Mouse (Mus musculus) liver, embryonic 11.5 days (tissue): ENCODE measurements at regions not wholly inside any gene's neighbourhood (a gene's known extent, or its start where the extent isn't known, plus 50 kb on each side); places are given as distances from the start of the nearest gene placed in this dataset.

Experiments used
- ATAC-seq: fragments of 200-750 bp; cut with Nextera tagmentation; replicated peaks from 2 replicates; pipeline ENCODE4 v1.8.0; 2017; ENCODE audit warnings: moderate number of reproducible peaks, mild to moderate bottlenecking, moderate TSS enrichment, moderate library complexity; ENCODE audit not compliant: low FRiP score
- DNase-seq: peaks from one replicate; pipeline ENCODE4 v3.0.0-alpha.2; 2017; ENCODE audit warnings: low spot score
- H3K27ac ChIP-seq: fragments of 300-500 bp; sonication (generic); 2 replicates; pipeline ENCODE4 v1.5.1; 2014; ENCODE audit warnings: mild to moderate bottlenecking, low read depth, low read length, control low read depth
- H3K27me3 ChIP-seq: fragments of 300-500 bp; sonication (generic); replicated peaks from 2 replicates; pipeline ENCODE4 v1.6.1; 2014; ENCODE audit warnings: low read length, mixed read lengths; ENCODE audit not compliant: control insufficient read depth, insufficient read depth
- H3K36me3 ChIP-seq: fragments of 300-500 bp; sonication (generic); 2 replicates; pipeline ENCODE4 v1.6.1; 2014; ENCODE audit warnings: mild to moderate bottlenecking, low read length, moderate library complexity, mixed read lengths; ENCODE audit not compliant: control insufficient read depth, insufficient read depth
- H3K4me1 ChIP-seq: fragments of 300-500 bp; sonication (generic); replicated peaks from 2 replicates; pipeline ENCODE4 v1.6.1; 2014; ENCODE audit warnings: low read length, mixed read lengths; ENCODE audit not compliant: control insufficient read depth, insufficient read depth
- H3K4me2 ChIP-seq: fragments of 300-500 bp; sonication (generic); 2 replicates; pipeline ENCODE4 v1.6.1; 2014; ENCODE audit warnings: mild to moderate bottlenecking, control low read depth, moderate library complexity
- H3K4me3 ChIP-seq: fragments of 300-500 bp; sonication (generic); 2 replicates; pipeline ENCODE4 v1.5.1; 2014; ENCODE audit warnings: low read depth, low read length, control low read depth
- H3K9ac ChIP-seq: fragments of 300-500 bp; sonication (generic); 2 replicates; pipeline ENCODE4 v1.6.1; 2014; ENCODE audit warnings: low read depth, low read length, control low read depth
- H3K9me3 ChIP-seq: fragments of 300-500 bp; sonication (generic); 2 replicates; pipeline ENCODE4 v1.6.1; 2016; ENCODE audit warnings: low read length, inconsistent platforms, mixed read lengths; ENCODE audit not compliant: control insufficient read depth
- WGBS: fragments of 180-500 bp; shearing (Covaris S2); extraction: QIAGEN DNeasy Blood & Tissue Kit; methylation state at CpG from one replicate; pipeline ENCODE4 v1.1.7; 2014; 5-methylcytosine and 5-hydroxymethylcytosine counted together

DNA sequence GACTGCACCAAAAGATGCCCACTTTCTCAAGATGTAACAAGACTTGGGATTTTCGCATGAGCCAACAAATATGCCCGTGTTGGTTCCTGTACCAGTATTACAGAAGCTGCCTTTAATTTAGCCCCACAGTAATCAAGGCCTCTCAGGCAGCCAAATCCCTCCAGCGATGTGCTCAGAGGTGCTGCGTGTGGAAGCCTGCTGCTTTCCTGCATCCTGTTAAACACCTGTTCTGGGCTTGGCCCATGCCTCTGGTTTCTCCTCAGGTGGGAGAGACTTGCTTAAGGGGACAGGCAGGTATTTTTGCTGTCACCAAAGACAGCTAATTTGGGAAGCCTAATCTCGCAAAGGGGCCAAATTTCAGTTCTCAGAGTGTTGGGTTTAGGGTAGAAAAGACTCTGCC lies 500.0 kb upstream of the Atp11b start:
- Histone ChIP-seq H3K9me3 (no peaks in the 10 kb centered on the region), H3K27ac (no peak overlapping the region), H3K4me3 (no peak overlapping the region), H3K36me3 (no peaks in the 10 kb centered on the region), H3K4me1 (no peaks in the 10 kb centered on the region), H3K4me2 (no peak overlapping the region), H3K9ac (no peak overlapping the region), H3K27me3 (no peaks in the 10 kb centered on the region)
- ATAC-seq (no peak), DNase-seq (no peak)
- 63% methylated on average over 5 of the region's 5 CpGs for WGBS

- Histone ChIP-seq H3K9ac (no peak overlapping the region), H3K4me2 (no peak overlapping the region), H3K9me3 (no peaks in the 10 kb centered on the region), H3K27me3 (no peaks in the 10 kb centered on the region), H3K4me3 (no peak overlapping the region), H3K4me1 (no peaks in the 10 kb centered on the region), H3K27ac (no peak overlapping the region), H3K36me3 (no peaks in the 10 kb centered on the region)
- DNase-seq (no peak), ATAC-seq (no peak)
- WGBS: 75% methylated on average over 6 of the region's 6 CpGs
Observed at GRCm38 (mm10) chr3:35260936-35261335, 493.0 kb upstream of the Atp11b start.

GRCm38 (mm10) chr3:35268949-35269348 lies 485.0 kb upstream of the Atp11b start:
- Histone ChIP-seq H3K27me3 (no peaks in the 10 kb centered on the region), H3K4me3 (no peak overlapping the region), H3K9me3 (no peaks in the 10 kb centered on the region), H3K36me3 (no peaks in the 10 kb centered on the region), H3K4me1 (no peaks in the 10 kb centered on the region), H3K9ac (no peak overlapping the region), H3K27ac (no peak overlapping the region), H3K4me2 (no peak overlapping the region)
- ATAC-seq (no peak), DNase-seq (no peak)
- WGBS: 60% methylated on average over 4 of the region's 4 CpGs

DNA sequence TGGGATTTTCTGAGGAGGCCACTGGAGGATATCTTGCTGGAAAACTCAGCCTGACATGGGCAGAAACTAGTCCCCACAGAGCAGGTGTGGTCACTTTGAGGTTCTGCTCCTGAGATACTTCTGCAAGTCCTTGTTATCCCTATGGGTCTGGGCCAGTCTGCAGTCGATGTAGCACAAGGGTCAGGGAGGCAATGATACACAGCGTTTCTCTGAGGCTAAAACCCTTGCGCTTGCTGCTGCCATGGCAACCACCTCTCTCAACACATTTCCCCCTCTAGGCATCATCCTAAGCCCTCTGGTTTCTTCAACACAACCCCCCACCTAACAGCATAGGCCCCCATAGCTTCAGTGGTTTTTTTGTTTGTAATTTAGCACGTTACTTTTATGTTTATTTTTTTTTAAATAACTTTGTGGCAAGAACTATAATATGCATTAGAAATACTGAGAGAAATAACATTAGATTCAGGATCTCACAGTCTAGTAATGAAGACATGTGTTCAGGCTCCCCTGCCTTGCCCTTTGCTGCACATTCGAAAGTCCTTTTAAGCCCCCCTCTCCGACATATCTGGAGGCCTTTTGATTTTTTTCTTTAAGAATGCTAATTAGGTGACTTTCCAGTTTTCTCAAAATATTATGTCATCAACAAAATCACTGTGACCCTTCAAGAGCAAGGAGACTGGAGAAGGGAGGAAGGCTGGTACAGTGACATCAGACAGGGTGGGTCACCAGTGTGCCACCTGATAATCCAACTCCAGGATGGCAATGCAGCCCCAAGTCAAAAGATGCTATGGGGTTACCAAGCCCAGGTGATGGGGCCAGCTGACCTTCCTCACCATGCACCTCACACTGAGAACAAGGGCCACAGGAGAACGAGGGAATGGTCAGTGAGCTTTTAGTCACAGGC lies 483.7 kb upstream of the Atp11b start:
- no peak for DNase-seq
- Histone ChIP-seq H3K4me1 (no peaks in the 10 kb centered on the region), H3K36me3 (no peaks in the 10 kb centered on the region), H3K9me3 (no peaks in the 10 kb centered on the region), H3K9ac (no peak overlapping the region), H3K4me2 (no peak overlapping the region), H3K27ac (no peak overlapping the region), H3K4me3 (no peak overlapping the region), H3K27me3 (no peaks in the 10 kb centered on the region)
- no peak for ATAC-seq
- WGBS: 72% methylated on average over 7 of the region's 7 CpGs

- ATAC-seq: no peak
- 52% methylated on average over 5 of the region's 5 CpGs for WGBS
- no peaks in the 10 kb centered on the region for H3K27me3 ChIP-seq
Observed at GRCm38 (mm10) chr3:35273546-35273945, 480.4 kb upstream of the Atp11b start.

GRCm38 (mm10) chr3:35280981-35281380 lies 472.9 kb upstream of the Atp11b start:
- Histone ChIP-seq H3K4me2 (no peak overlapping the region), H3K36me3 (no peaks in the 10 kb centered on the region), H3K4me3 (no peak overlapping the region), H3K27ac (no peak overlapping the region), H3K4me1 (no peaks in the 10 kb centered on the region), H3K9ac (no peak overlapping the region), H3K9me3 (no peaks in the 10 kb centered on the region), H3K27me3 (no peaks in the 10 kb centered on the region)
- no peak for ATAC-seq
- DNase-seq: no peak
- WGBS: 78% methylated on average over 5 of the region's 5 CpGs

More at GRCm38 (mm10) chr3:35273546-35273945, 480.4 kb upstream of the Atp11b start:
- Histone ChIP-seq H3K4me1 (no peaks in the 10 kb centered on the region), H3K4me3 (no peak overlapping the region), H3K9me3 (no peaks in the 10 kb centered on the region), H3K4me2 (no peak overlapping the region), H3K9ac (no peak overlapping the region), H3K27ac (no peak overlapping the region), H3K36me3 (no peaks in the 10 kb centered on the region)
- DNase-seq: no peak

DNA sequence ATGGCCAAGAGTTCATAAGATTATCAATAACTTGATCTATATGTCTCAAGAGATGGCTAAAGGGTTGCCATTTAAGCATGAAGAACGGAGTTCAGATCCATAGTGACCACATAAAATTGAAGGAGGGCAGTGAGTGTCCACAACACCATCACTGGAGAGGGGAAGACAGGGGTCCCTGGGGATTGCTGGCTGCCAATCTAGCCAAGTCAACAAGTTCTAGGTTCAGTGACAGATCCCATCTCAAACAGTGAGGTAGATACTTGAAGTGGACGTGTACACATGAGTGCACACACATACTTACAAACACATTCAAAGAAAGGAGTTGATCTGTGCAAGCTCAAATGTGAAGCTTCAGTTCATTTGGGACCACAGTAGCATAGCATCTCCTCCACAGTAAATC lies 471.8 kb upstream of the Atp11b start:
- 71% methylated on average over 2 of the region's 2 CpGs for WGBS
- no peak for DNase-seq
- Histone ChIP-seq H3K4me2 (no peak overlapping the region), H3K4me1 (no peaks in the 10 kb centered on the region), H3K27me3 (no peaks in the 10 kb centered on the region), H3K27ac (no peak overlapping the region), H3K9ac (no peak overlapping the region), H3K36me3 (no peaks in the 10 kb centered on the region), H3K4me3 (no peak overlapping the region), H3K9me3 (no peaks in the 10 kb centered on the region)
- ATAC-seq: no peak

DNA sequence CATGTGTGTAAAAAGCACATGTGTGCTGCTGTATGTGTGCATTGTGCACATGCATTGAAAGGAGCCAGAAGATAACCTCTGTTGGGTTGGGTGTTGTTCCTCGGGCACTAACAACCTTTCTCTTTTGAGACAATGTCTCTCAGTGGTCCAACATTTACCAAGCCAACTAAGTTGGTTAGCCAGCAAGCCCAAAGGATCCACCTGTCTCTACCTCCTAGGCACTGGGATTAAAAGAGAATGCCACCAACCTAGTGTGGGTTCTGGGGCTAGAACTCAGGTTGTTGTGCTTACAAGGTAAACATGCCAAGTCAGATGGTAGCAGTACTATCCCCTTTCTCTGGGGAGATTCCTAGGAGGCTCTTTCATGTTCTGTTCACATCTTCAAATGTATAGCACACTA lies 459.1 kb upstream of the Atp11b start:
- Histone ChIP-seq H3K27me3 (no peaks in the 10 kb centered on the region), H3K9ac (no peak overlapping the region), H3K4me2 (no peak overlapping the region), H3K27ac (no peak overlapping the region), H3K9me3 (no peaks in the 10 kb centered on the region), H3K4me1 (no peaks in the 10 kb centered on the region), H3K4me3 (no peak overlapping the region), H3K36me3 (no peaks in the 10 kb centered on the region)
- WGBS: 76% methylated on average over 1 of the region's 1 CpGs
- DNase-seq (no peak), ATAC-seq (no peak)

GRCm38 (mm10) chr3:35295746-35296145 lies 458.2 kb upstream of the Atp11b start:
- Histone ChIP-seq H3K36me3 (no peaks in the 10 kb centered on the region), H3K9me3 (no peaks in the 10 kb centered on the region), H3K4me3 (no peak overlapping the region), H3K27me3 (no peaks in the 10 kb centered on the region), H3K4me2 (no peak overlapping the region), H3K27ac (no peak overlapping the region), H3K9ac (no peak overlapping the region), H3K4me1 (no peaks in the 10 kb centered on the region)
- 64% methylated on average over 4 of the region's 4 CpGs for WGBS
- DNase-seq (no peak), ATAC-seq (no peak)
